Mouse (Mus musculus) intestine, embryonic 15.5 days (tissue): ENCODE results near the gene Barx2. TPM values are rescaled to one million over a fixed set of nuclear protein-coding genes. Genes with fewer than 3 reads are reported as not detected.

Experiments
- polyA plus RNA-seq: library from polyadenylated mRNA; unstranded; fragments of >200 nt; fragmentation: Nextera tagmentation; extraction: Ambion mirVana; gene quantifications from 2 replicates; pipeline ENCODE4 v1.2.1, GENCODE M21; 2015

Gene Barx2
- polyA plus RNA-seq, 1 experiment from 2014 or later, result 0.14 TPM

Other genes with a start within 250 kb of the Barx2 start
- gene Arhgap32, start 202.7 kb upstream of the Barx2 start, polyA plus RNA-seq, result 9.7 and 10.0 TPM in 2 replicates